Mouse (Mus musculus) midbrain, embryonic 14.5 days (tissue): ENCODE measurements around the gene Dcbld2. TPM values are rescaled to one million over a fixed set of nuclear protein-coding genes. Genes with fewer than 3 reads are reported as not detected.

Experiments used
- ATAC-seq: fragments of 200-750 bp; cut with Nextera tagmentation; 2 replicates; pipeline ENCODE4 v1.8.0; 2017; ENCODE audit warnings: moderate number of reproducible peaks, moderate library complexity; ENCODE audit not compliant: low FRiP score, low TSS enrichment
- DNase-seq: peaks from one replicate; pipeline ENCODE4 v3.0.0-alpha.2; 2015
- H3K27ac ChIP-seq: fragments of 300-500 bp; sonication (generic); replicated peaks from 2 replicates; pipeline ENCODE4 v1.5.1; 2014; ENCODE audit warnings: mild to moderate bottlenecking, low read depth, low read length, moderate library complexity
- H3K27me3 ChIP-seq: fragments of 300-500 bp; sonication (generic); 2 replicates; pipeline ENCODE4 v1.6.1; 2014; ENCODE audit warnings: low read length, control low read depth, mixed read lengths; ENCODE audit not compliant: control insufficient read depth, insufficient read depth
- H3K36me3 ChIP-seq: fragments of 300-500 bp; sonication (generic); 2 replicates; pipeline ENCODE4 v1.6.1; 2014; ENCODE audit warnings: low read length, control low read depth; ENCODE audit not compliant: control insufficient read depth, insufficient read depth
- H3K4me1 ChIP-seq: fragments of 300-500 bp; sonication (generic); 2 replicates; pipeline ENCODE4 v1.6.1; 2014; ENCODE audit warnings: mild to moderate bottlenecking, antibody characterized with exemption, low read length, control low read depth; ENCODE audit not compliant: control insufficient read depth, insufficient read depth
- H3K4me2 ChIP-seq: fragments of 300-500 bp; sonication (generic); 2 replicates; pipeline ENCODE4 v1.6.1; 2014; ENCODE audit warnings: mild to moderate bottlenecking, low read length, moderate library complexity
- H3K4me3 ChIP-seq: fragments of 300-500 bp; sonication (generic); replicated peaks from 2 replicates; pipeline ENCODE4 v1.5.1; 2014; ENCODE audit warnings: low read depth, low read length
- H3K9ac ChIP-seq: fragments of 300-500 bp; sonication (generic); replicated peaks from 2 replicates; pipeline ENCODE4 v1.6.1; 2014; ENCODE audit warnings: mild to moderate bottlenecking, low read length, moderate library complexity
- H3K9me3 ChIP-seq: fragments of 300-500 bp; sonication (generic); 2 replicates; pipeline ENCODE4 v1.6.1; 2016; ENCODE audit warnings: low read length, control low read depth, mixed read lengths; ENCODE audit not compliant: control insufficient read depth
- WGBS: fragments of 180-500 bp; shearing (Covaris S2); extraction: QIAGEN DNeasy Blood & Tissue Kit; methylation state at CpG from one replicate; pipeline ENCODE4 v1.1.7; 2014; 5-methylcytosine and 5-hydroxymethylcytosine counted together
- polyA plus RNA-seq: library from polyadenylated mRNA; unstranded; fragments of >200 nt; fragmentation: Nextera tagmentation; extraction: Ambion mirVana; gene quantifications from 2 replicates; pipeline ENCODE4 v1.2.1, GENCODE M21; 2014

Dcbld2 gene
- polyA plus RNA-seq, 1 experiment from 2014 or later = 9.3 TPM

DNA sequence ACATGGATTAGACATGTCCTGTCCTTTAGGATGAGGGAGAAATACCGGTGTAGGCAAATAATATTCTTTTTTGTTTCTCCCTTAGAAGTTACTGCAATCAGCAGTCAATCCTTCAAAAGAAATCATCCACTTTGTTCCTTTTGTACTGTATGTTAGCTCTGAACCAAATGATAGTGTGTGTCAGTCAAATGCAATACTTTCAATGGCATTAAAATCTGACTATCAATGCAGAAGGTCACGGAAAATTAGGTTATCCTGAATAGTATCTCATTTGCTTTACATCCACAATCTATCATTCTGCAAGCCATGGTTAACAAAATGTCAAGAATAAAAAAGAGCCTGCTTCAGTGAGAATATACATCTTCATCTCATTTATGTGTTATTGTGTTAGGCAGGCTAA, 7.2 kb upstream of the Dcbld2 start:
- DNase-seq = no peak
- Histone ChIP-seq H3K27ac (no peak overlapping the region), H3K27me3 (no peaks in the 10 kb centered on the region), H3K36me3 (no peaks in the 10 kb centered on the region), H3K4me3 (no peak overlapping the region), H3K9me3 (no peaks in the 10 kb centered on the region), H3K4me2 (no peak overlapping the region), H3K9ac (no peak overlapping the region), H3K4me1 (no peaks in the 10 kb centered on the region)
- 44% methylated on average over 2 of the region's 2 CpGs for WGBS
- ATAC-seq = no peak

DNA sequence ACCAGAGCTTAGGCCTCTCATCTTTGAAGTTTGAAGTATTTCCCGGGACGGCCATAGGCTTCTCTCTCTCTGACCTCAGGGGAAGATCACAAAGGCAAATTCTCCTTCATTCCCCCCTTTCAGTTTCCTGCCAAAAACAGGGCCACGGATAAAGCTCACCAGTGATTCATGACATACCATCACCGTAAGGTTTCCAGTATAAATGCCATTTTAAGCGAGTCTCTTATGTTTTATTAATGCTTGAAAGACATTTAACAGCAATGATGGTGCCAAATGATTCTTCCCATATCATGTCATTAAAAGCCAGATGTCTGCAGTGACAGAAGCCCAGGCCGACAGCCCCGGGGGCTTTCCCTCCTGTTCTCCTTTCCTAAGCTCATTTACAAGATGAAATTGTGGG, 3.6 kb upstream of the Dcbld2 start:
- 45% methylated on average over 7 of the region's 7 CpGs for WGBS
- Histone ChIP-seq H3K36me3 (no peaks in the 10 kb centered on the region), H3K27me3 (no peaks in the 10 kb centered on the region), H3K4me2 (no peak overlapping the region), H3K27ac (no peak overlapping the region), H3K9ac (no peak overlapping the region), H3K4me3 (no peak overlapping the region), H3K4me1 (peaks cover 7% of the 10 kb centered on the region), H3K9me3 (no peaks in the 10 kb centered on the region)
- no peak for ATAC-seq
- peak; percentile 9 for DNase-seq

DNA sequence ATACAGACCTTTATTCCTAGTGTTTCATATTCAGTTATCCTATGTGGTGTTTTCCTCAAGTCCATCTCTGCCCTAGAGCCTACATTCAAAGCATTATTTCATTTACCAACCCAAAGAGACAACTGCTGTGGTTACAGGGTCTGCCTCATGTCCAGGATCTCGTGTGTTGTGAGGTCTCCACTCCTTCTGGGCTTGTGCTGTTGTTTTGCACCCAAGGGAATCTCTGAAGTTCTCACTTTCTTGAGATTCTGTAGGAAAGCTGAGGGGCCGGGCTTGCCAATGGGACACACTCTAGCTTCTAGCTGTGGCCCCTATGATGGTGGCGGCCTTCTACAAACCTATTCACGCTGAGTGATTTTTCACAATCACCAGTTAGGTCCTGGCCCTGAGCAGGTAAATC, 3.0 kb upstream of the Dcbld2 start:
- Histone ChIP-seq H3K4me1 (peaks cover 7% of the 10 kb centered on the region), H3K9ac (no peak overlapping the region), H3K36me3 (no peaks in the 10 kb centered on the region), H3K4me3 (no peak overlapping the region), H3K27me3 (no peaks in the 10 kb centered on the region), H3K9me3 (no peaks in the 10 kb centered on the region), H3K27ac (no peak overlapping the region), H3K4me2 (no peak overlapping the region)
- ATAC-seq (no peak), DNase-seq (no peak)
- WGBS = 88% methylated on average over 4 of the region's 4 CpGs

DNA sequence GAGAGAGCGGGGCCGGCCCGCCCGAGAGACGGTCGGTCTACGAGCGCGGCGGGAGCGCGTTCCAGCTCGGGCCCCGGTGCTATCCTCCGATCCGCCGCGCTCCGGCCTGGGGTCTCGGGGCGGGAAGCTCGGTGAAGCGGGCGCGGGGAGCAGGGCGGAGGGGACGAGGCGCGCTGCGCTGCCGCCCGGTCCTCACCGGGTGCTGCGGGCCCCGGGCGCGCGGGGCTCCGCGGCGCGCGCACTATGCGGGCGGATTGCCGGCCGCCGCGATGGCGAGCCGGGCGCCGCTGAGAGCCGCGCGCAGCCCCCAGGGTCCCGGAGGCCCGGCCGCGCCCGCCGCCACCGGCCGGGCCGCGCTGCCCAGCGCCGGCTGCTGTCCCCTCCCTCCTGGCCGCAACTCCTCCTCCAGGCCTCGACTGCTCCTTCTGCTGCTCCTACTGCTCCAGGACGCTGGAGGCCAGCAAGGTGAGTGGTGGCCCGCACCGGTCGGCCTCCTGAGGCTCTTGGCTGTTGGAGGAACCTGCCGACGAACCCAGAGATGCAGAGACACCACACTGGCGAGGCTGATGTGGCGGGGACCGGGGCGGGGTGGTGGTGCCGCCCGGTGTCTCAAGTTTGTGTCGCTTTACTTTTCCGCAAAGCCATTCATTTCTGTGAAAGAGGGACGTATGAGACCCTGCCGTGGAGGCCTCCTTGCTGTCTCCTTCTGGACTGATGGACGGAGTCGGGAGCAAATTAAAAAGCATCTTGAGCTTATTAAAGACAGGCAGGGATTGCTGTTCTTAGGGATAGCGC, 441 bp downstream of the Dcbld2 start:
- Histone ChIP-seq H3K27ac (peak overlapping the region; percentile 91), H3K4me3 (peak overlapping the region; percentile 82), H3K27me3 (no peaks in the 10 kb centered on the region), H3K36me3 (no peaks in the 10 kb centered on the region), H3K9me3 (no peaks in the 10 kb centered on the region), H3K4me1 (peaks cover 13% of the 10 kb centered on the region), H3K4me2 (peak overlapping the region; percentile 81), H3K9ac (peak overlapping the region; percentile 81)
- peak; percentile 77 for ATAC-seq
- peak; percentile 52 for DNase-seq
- WGBS = under 1% methylated on average over 76 of the region's 89 CpGs

DNA sequence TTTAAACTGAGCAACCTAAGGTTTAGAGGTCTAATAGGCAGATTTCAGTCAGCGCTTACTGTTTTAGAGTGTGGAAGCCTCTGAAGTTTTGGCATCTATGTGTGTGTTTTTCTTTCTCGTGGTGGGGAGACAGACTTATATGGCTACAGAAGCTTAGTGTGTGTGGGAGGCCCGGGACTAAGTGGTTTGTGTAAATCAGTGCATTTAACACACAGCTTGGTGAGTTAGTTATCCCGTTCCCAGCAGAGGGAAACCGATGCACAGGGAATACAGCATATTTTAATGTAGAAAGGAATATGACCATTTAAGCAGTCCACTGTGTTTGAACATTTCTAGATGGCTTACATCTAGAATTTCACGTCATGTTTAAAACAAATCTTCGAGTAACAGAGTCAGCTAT, 1.6 kb downstream of the Dcbld2 start:
- no peaks in the 10 kb centered on the region for H3K36me3 ChIP-seq
- H3K9ac ChIP-seq = peak overlapping the region; percentile 81; the same call in 1 of the 2 replicates
- no peak overlapping the region for H3K27ac ChIP-seq
- peak overlapping the region; percentile 81 for H3K4me2 ChIP-seq
- H3K4me1 ChIP-seq = peaks cover 13% of the 10 kb centered on the region
- 37% methylated on average over 7 of the region's 7 CpGs for WGBS
- DNase-seq (peak; percentile 22), ATAC-seq (no peak)
- H3K4me3 ChIP-seq = peak overlapping the region; percentile 82
- H3K9me3 ChIP-seq = no peaks in the 10 kb centered on the region
- H3K27me3 ChIP-seq = no peaks in the 10 kb centered on the region

DNA sequence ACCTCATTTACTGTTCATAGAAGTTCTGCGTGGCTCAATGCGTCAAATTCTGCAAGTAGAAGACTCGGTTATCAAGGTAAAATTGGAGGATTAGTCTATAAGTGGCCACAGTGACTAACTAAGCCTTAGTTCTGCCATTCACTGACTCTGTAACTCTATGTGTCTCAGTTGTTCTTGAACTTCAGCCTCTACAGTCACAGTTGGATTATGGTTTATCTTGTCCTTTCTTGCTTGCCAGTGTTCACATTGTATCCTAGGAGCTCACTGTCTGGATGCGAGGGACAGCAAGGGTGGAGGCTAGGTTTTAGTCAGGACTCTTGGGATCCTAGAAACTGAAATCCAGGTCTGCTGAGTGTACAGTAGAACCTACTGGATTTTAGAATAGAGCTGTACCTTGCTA, 6.6 kb downstream of the Dcbld2 start:
- WGBS = 94% methylated on average over 4 of the region's 4 CpGs
- Histone ChIP-seq H3K27me3 (no peaks in the 10 kb centered on the region), H3K4me1 (peaks cover 6% of the 10 kb centered on the region; the same call in 1 of the 2 replicates), H3K9me3 (no peaks in the 10 kb centered on the region), H3K4me2 (no peak overlapping the region), H3K36me3 (no peaks in the 10 kb centered on the region), H3K4me3 (no peak overlapping the region), H3K9ac (no peak overlapping the region), H3K27ac (no peak overlapping the region)
- ATAC-seq = no peak
- DNase-seq = no peak

DNA sequence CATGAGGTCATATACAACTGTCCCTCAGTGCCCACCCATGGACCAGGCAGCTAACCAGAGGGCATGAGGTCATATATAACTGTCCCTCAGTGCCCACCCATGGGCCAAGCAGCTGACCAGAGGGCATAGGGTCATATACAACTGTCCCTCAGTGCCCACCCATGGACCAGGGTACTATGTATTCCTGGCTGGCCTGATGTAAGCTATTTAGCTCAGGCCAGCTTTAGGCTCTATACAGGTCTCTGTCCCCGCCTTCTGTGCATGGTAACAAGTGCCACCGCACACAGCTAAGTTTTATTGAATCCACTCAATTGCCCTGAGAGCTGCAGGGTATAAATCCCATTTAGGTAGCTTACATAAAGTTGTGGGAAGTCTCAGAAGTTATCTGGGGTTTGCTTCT, 7.3 kb downstream of the Dcbld2 start:
- Histone ChIP-seq H3K9me3 (no peaks in the 10 kb centered on the region), H3K36me3 (no peaks in the 10 kb centered on the region), H3K27me3 (no peaks in the 10 kb centered on the region), H3K4me2 (no peak overlapping the region), H3K4me3 (no peak overlapping the region), H3K9ac (no peak overlapping the region), H3K4me1 (peaks cover 5% of the 10 kb centered on the region; the same call in 1 of the 2 replicates), H3K27ac (no peak overlapping the region)
- ATAC-seq (no peak), DNase-seq (no peak)
- WGBS = 95% methylated on average over 2 of the region's 2 CpGs

DNA sequence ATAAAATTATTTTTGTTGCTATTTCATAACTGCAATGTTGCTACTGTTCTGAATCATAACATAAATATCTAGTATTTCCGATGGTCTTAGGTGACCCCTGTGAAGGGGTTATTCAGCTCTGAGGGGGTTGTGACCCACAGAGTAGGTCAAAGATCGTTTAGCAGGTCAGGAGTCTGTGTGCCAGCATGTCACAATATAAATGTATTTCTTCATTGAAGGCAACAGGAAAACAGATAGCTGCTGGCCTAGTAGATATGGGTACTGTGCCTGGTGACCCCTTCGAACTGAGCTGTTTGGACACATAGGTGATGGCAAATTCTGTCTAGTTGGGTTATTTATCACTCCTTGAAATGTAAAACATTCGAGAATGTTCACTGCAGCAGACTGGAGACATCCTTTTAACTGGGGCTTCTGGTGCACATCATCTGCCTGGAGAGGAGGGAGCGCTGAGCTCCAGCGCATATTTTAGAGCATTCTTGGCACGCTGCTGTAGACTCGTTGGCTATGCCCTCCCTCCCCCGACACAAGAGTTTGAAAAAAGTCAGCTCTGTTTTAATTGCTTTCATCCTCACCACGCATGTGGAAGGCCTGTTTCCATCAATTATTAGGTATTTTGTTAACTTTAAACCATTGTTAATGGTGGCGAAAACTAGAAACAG, 13.6 kb downstream of the Dcbld2 start:
- no peak for ATAC-seq

DNA sequence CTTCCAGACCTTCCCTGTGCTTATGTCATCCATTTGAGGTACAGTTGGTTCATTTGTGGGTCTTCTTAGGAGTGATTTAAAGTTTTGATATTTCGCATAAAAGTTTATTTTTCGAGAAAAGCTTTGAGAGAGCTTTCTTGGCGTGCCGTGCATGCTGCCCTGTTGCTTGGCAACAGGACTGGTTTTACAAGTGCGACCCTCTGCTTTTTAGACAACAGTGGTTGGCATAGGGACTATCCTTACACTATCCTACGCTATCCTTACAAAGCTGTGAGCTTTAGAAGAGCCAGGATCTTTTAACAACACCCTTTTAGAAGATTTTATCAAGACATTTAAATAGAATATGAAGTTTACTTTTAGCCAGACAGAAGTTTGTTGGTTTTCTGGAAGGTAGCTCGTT, 22.0 kb downstream of the Dcbld2 start:
- H3K27me3 ChIP-seq = no peaks in the 10 kb centered on the region
- ATAC-seq (no peak), DNase-seq (no peak)
- no peaks in the 10 kb centered on the region for H3K9me3 ChIP-seq
- H3K9ac ChIP-seq = no peak overlapping the region
- WGBS = 69% methylated on average over 7 of the region's 7 CpGs
- no peaks in the 10 kb centered on the region for H3K4me1 ChIP-seq
- H3K4me2 ChIP-seq = no peak overlapping the region
- H3K36me3 ChIP-seq = peaks cover 2% of the 10 kb centered on the region; the same call in 1 of the 2 replicates
- no peak overlapping the region for H3K27ac ChIP-seq
- H3K4me3 ChIP-seq = no peak overlapping the region

More for the DNA sequence above, 13.6 kb downstream of the Dcbld2 start:
- H3K4me3 ChIP-seq = no peak overlapping the region
- WGBS = 59% methylated on average over 11 of the region's 11 CpGs
- no peak overlapping the region for H3K4me2 ChIP-seq
- H3K36me3 ChIP-seq = no peaks in the 10 kb centered on the region
- H3K27me3 ChIP-seq = no peaks in the 10 kb centered on the region
- no peak overlapping the region for H3K27ac ChIP-seq
- no peaks in the 10 kb centered on the region for H3K9me3 ChIP-seq
- no peak overlapping the region for H3K9ac ChIP-seq
- H3K4me1 ChIP-seq = no peaks in the 10 kb centered on the region
- DNase-seq = peak; percentile 43
